Mouse (Mus musculus): Measurements from ENCODE around the gene Fcrls.

- TF ChIP-seq GATA1 (IDR thresholded peaks at IDR 0.05; ENCODE audit: borderline replicate concordance, low read length), result no peak
- no peak for TF ChIP-seq FLI1 (IDR thresholded peaks at IDR 0.05; ENCODE audit: low read length)
These were observed 8.3 kb downstream of the Fcrls start for GRCm38 (mm10) chr3:87255239-87255638.
